Mouse (Mus musculus) 3T3-L1 (cell line): ENCODE data around the gene Mitf.

Experiments
- DNase-seq: peaks from one replicate; pipeline ENCODE4 v3.0.0-alpha.2; 2015; ENCODE audit warnings: low read depth, low spot score

The Mitf gene

DNA sequence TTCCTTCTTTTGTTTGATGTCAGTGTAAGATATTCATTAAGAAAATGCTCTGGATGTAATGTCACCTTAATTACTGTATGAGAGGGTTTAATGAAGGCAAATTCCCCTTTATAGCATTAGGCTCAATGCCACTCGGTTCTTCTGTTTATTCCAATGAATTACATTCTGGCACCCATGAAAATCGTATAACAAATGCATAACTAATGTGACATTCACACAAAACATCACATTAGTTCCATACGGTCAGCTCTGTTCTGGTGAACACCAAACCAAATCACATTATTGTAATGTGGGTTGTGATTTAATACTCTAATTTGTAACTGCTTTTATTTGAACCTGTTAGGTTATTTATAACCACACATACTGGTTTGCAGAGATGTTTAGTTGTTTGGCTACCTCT, 231.7 kb downstream of the Mitf start:
- no peak for DNase-seq

GRCm38 (mm10) chr6:98041795-98042194, 234.9 kb downstream of the Mitf start:
- DNase-seq: no peak

DNA sequence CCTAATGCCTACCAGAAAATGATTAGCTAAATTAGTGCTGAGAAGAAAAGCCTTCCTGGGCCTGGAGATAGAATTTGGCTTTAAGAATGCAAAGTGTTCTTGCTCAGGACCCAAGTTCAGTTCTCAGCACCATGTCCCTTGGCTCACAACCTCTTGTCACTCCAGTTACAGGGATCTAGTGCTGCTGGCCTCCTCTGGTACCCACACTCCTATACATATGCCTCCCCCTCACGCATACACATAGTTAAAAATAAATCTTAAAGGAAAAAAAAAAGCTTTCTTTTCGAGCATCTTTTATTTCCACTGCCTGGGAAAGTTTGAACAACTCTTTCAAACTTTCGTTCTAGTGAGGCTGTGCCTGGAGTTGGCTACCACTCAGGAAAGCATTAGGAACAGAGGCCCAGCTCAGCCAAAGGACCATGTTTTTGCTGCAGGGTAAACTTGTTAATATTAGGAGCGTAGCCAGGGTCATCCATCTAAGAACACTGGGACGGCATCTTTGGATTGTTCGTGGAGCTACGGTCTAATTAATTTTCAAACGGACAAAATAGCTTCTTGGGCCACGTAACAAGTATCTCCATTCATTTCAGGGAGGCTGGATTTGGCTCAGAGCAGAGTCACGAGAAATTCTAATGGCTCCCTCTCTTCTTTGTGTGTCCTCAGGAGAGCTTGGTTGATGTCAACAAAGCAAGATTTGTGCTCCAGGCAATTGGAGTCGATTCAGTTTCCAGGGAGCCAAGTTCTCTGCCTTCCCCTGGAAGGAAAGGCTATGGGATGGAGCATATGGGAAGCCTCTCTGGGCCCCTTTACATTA, 239.7 kb downstream of the Mitf start:
- DNase-seq: no peak

GRCm38 (mm10) chr6:98047741-98048140, 240.9 kb downstream of the Mitf start:
- DNase-seq: no peak

DNA sequence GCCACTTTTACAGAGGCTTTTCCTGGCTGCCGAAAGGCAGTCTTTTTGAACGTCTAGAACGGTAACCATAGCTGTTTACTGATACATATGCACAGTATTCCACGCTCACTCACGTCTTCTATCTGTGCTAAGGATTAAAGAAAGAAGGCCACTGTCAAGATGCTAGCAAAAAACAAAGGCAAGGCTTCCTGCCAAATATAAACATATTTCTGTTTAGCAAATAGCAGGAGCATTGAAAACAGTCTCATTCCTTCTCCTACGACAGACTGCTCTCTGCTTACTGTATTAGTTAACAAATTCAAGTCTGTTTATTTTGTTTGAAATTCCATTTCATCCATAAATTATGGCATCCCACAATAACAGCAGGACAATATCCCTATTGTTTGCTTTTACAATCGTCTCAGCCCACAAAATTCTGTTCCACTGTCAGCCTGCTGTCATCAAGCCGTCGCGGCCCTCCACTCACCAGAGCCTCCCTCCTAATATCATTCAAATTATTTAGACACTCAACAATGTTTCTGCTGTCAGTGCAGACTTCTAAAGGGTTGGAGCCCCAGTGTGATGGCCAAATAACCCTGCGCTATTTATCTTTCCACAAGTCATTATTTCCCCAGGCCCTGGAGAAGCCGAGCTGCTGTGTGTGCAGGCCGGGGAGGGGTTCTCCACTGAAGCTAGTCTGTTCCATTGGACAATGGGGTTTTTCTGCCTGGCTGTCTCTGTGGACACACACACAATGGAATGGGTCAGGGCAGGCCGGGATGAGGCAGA, 242.0 kb downstream of the Mitf start:
- DNase-seq: no peak

DNA sequence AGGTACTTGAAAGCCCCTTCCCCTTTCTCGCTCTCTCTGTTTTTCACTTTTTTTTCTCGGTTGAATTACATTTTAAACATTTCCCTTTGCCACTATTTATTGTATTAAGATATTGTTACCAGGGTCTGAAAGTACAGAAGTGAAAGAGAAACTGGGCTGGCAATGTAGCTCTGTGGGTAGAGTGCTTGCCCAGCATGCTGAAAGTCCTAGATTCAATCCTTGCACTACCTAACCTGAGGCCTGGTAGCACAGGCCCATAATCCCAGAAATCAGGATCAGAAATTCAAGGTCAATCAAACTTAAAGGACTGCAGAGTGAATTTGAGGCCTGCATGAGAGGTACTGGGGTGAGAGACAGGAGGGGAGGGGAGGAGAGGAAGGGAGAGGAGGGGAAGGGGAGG, 242.7 kb downstream of the Mitf start:
- DNase-seq: no peak

DNA sequence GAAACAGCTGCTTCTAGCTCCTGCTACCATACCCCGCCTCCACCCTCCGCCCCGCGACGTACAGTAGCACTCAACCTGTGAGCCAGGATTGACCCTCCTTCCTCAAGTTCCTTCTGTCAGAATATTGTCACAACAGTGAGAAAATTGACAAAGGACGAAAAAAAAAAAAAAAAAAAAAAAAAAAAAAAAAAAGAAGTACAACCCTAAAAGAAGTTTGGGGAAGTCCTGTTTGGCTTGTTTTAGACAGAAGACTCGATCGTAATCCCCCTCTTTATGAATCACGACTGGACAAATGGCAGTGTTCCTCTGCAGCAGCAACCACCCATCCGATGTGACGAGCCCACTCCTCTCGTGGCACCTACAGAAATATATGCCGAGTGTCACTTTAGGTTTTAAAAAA, 255.0 kb downstream of the Mitf start:
- no peak for DNase-seq

GRCm38 (mm10) chr6:98064926-98065325, 258.1 kb downstream of the Mitf start:
- DNase-seq: no peak

DNA sequence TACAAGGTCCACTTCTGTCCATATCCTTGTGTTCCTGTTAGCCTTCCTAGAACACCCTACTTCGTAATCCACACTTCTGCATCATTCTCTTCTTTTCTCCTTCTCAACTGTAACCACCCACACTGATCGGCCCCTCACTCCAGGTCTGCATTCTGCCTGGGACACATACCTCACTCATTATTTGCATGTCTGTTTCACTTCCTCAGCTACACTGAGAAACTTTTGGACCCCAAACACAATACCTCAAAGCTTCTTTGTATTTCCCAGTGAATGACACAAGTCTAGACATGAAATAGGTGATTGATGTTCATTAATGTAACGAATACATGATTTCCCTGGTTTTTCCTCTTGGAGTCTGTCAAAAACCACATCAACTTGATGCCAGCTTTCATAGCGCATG, 259.6 kb downstream of the Mitf start:
- DNase-seq: no peak
